Mouse (Mus musculus): ENCODE measurements around the gene Fggy. TPM values are rescaled to one million over a fixed set of nuclear protein-coding genes. Genes with fewer than 3 reads are reported as not detected.

The Fggy gene
- total RNA-seq, 2 experiments from 2014 or later = 9.0 to 15.5 TPM

DNA sequence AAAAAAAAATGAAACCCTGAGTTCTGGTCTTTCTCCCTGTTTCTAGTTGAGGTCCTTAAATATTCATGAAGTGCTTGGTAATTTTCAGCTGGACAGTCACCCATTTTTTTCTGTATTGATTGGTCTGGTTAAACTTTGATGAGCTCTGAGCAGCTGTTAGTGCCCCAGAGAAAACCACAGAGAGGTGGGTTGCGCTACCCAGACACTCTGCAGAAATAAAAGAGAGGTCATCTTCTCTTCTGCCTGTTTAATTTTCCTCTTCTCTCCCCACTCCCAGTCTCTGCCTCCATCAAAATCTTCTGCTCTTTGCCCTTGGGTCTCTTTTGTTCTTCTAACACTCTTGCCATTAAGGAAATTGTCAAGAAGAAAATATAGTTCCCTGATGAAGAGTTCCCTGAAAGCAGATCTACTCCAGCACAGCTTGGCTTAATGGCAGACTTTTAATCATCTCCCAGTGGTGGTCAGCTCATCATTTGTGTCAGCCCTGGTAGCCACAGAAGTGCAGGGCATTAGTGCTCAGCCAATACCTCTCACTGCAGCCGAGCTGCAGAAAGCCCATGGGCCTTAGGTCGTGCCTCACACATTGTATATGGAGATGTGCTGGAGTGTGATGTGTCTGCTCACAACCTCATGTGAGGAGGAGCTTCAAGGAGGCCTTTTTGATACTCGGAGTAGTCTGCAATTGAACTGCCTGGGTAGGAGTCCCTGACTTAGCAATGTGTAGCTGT lies 29.1 kb downstream of the Fggy start:
- ATAC-seq (replicated peaks; ENCODE audit: poor library complexity, severe bottlenecking) = no peak

DNA sequence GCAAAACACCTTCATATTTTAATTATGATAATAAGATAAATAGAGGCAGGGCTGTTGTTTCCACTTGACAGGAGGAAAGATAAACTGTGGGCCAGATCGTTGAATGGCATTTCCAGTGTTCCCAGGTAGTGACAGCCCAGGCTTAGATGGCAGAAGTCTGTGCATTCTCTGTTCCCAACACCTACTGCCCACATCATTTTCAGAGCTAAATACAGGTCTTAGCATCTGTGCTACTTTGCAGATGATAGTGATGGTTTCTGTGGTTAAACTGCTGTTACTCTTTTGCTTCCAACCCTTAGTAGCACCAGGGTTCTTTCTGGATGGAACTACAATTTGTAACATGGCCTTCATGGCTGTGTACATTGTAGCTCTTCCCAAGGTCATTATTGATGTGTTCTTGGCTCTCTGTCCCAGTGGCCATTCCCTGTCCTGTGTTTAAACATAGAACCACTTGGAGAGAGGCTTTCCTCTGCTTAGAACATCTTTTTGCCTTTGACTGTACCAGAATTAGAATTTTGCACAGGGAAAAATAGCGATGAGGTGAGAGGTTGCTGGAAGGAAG lies 31.5 kb downstream of the Fggy start:
- ATAC-seq (replicated peaks; ENCODE audit: poor library complexity, severe bottlenecking) = no peak

DNA sequence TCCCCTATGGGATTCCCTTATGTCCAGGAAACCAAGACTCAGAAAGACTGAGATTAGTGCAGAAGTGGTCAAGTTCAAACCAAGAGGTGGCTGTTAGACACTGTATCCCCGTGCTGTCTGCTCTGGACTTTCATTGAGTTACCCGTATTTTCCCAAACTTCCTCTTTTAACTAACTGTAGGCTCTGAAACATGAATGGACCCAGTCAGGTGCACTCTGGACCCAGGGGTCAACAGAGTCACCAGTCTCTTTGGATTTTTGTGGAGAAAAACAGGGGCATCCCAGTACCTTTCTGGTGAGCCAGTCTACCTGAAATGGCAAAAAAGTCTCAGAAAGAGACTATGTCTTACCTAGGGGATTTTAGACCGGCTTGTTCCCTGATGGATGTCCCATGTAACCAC lies 33.6 kb downstream of the Fggy start:
- ATAC-seq (replicated peaks; ENCODE audit: poor library complexity, severe bottlenecking) = peak; percentile 50

DNA sequence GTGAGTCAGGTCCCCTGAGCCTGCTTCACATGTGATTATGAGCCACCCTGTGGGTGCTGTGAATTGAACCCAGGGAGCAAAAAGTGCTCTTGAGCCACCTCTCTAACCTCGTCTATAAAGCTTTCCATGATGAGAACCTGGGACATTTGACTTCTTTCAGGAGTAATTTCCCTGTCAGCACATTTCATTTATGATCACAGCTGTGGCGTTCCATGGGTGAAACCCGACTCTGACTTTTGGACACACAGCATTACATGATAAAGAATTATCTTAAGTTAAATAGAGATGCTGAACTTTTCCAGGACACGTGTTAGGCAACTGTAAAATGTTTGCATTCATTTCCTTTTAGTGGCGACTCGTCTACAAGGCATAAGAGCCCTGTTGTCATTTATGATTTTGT lies 39.9 kb downstream of the Fggy start:
- ATAC-seq (replicated peaks; ENCODE audit: poor library complexity, severe bottlenecking) = no peak

DNA sequence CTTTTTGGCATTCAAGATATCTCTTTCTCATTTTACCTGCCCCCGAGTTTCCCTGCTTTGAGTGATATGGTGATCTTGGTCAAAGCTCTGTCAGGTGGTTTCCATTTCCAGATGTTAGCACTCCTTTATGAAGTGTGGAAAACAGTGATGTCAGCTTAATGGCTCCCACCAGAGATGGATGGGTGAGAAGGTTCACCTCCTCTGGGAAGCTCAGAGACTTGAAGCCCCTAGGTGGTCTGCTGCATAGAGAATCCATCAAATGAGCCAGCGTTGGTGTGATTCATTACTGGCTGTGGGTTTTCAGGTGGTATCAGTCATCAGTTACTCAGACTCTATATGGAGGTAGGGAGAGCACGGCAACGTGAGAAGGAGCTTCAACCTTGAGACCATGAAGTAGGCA lies 44.5 kb downstream of the Fggy start:
- no peak for ATAC-seq (replicated peaks; ENCODE audit: poor library complexity, severe bottlenecking)

DNA sequence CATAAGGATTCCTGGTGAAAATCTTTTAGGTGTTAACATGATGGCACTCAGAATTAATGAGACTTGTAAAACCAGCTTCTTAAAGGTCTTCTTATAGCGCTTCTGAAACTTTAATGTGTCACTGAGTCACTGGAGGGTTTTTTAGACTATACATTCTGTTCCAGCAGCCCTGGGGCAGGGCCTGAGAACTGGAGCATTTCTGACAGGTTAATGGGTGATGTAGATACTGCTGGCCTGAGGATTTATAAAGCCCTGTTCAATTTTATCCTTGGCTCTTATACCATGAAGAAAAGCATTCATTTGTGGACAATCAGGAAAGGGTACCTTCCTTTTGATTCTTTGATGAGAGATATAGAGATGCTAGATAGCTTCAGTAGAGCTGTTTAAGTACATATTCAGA lies 45.9 kb downstream of the Fggy start:
- ATAC-seq (replicated peaks; ENCODE audit: poor library complexity, severe bottlenecking) = no peak

DNA sequence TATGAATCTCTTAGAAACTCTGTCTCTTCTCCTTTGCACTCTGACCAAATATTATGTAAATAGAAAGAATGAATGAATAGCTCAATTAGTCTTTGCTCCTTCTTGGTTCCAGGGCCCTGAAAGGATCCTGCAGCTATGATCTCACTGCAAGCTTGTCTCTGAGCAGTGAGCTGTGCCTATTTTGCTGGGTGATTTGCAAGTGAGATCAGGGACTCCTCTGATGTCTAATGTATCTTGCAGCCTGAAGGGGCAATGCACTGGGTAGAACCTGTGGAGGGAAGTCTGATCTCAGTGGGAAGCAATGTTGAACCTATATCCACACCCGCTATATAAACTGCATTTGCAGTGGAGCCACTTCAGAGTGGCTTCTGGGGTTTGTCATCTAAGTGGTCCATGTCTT lies 53.4 kb downstream of the Fggy start:
- ATAC-seq (replicated peaks; ENCODE audit: poor library complexity, severe bottlenecking) = no peak

DNA sequence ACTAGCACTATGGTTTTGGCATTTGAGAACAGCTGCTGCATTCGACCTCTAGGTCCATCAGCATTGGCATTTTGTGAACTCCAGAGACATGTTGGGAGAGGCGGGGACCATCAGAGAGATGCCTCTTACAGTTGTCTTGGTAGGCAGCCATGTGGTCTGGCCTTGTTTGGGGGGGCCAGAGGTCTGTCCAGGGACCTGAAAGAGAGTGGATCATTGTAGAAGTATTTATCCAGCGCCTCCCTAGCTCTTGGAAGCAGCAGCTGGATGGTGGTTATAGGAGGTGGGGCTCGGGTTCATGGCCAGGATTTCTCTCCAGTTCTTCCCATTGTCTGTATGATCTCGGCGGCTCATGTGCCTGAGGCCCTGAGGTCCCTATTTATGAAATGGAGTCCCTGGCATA lies 54.1 kb downstream of the Fggy start:
- no peak for ATAC-seq (replicated peaks; ENCODE audit: poor library complexity, severe bottlenecking)

DNA sequence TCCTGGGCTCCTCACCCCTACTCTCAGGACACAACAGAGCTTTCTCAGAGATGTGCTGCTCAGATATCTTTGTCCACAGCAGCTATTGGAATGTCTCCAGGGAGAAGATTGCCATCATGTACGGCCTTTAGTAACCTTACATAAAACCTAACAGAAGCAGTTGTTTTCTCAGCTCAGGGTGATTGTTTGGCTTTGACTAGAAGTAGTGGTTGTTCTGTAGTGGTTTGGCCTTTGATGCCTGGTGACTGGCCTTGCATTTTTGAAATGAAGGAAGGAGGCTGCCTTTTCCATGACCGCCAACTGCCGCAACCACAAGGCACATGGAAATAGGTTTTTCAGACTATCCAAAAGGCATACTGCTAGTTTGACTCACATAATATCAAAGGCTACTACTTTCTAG lies 63.7 kb downstream of the Fggy start:
- no peak for ATAC-seq (replicated peaks; ENCODE audit: poor library complexity, severe bottlenecking)

DNA sequence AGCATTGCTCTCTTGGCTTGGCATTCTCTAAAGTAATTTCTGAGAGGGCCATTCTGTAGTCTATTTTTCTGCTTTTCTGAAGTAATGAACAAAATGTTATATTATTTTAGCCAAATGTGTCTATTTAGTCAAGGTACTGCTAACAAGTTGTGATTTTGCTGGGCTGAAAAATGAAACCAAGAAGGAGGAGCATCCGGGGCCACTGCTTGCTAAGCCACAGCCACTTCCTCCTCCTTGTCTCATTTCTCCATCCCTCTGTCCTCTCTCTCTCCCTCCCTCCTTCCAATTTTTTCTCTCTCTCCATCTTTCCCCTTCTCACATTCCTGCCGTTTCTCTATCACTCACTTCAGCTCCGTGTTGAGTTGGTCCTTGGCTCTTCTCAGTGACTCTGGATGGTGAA lies 67.4 kb downstream of the Fggy start:
- peak; percentile 52; the same call in 1 of the 2 replicates for ATAC-seq (replicated peaks; ENCODE audit: poor library complexity, severe bottlenecking)

DNA sequence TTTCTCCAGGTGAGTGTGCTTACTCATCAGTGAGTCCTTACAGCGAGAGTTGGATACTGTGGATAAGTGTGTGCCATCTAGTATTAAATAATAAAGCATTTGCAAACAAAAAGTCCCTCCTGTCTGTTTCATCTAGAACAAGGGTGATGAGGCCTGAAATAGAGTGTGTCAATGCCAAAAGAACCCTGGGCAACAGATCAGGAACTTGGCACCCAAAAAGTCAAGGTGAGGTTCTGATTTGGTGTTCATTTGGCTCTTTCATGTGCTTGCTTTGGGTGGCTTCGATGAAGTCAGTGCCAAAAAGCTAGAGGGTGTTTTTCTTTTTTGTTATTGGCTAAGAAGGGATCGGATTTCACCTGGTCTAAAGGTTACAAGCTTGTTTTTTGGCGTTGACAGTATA lies 68.3 kb downstream of the Fggy start:
- no peak for ATAC-seq (replicated peaks; ENCODE audit: poor library complexity, severe bottlenecking)

DNA sequence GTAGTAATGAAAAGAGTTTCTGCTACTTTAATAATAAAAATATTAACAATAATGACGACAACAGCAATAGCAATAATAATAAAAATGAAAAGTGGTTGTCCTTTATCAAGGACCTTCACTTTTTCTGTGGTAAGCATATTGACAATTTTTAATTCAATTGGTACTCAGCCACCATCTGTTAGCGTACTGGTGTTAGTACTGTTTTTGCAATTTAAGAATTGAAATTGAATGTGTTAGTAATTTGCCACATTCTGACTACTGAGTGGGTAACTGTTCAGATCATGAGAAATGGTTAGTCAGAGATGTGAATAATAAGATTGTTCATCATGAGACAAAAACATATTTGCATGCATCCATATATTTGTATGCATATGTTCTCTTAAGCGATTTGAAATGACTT lies 68.9 kb downstream of the Fggy start:
- ATAC-seq (replicated peaks; ENCODE audit: poor library complexity, severe bottlenecking) = no peak

DNA sequence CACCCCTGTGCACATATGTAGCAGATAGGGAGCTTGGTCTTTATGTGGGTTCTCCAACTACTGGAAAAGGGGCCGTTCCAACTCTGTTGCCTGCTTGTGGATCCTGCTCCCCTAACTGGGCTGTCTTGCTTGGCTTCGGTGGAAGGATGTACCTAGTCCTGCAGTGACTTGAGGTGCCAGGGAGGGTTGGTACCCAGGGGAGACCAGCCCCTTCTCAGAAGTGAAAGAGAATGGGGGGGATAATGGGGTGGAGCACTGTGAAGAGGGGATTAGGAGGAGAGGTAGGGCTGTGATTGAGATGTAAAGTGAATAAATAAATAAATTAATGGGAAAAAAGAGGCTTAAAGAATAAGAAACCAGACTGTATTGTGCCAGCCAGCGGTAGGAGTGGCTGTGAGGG lies 77.6 kb downstream of the Fggy start:
- no peak for ATAC-seq (replicated peaks; ENCODE audit: poor library complexity, severe bottlenecking)

DNA sequence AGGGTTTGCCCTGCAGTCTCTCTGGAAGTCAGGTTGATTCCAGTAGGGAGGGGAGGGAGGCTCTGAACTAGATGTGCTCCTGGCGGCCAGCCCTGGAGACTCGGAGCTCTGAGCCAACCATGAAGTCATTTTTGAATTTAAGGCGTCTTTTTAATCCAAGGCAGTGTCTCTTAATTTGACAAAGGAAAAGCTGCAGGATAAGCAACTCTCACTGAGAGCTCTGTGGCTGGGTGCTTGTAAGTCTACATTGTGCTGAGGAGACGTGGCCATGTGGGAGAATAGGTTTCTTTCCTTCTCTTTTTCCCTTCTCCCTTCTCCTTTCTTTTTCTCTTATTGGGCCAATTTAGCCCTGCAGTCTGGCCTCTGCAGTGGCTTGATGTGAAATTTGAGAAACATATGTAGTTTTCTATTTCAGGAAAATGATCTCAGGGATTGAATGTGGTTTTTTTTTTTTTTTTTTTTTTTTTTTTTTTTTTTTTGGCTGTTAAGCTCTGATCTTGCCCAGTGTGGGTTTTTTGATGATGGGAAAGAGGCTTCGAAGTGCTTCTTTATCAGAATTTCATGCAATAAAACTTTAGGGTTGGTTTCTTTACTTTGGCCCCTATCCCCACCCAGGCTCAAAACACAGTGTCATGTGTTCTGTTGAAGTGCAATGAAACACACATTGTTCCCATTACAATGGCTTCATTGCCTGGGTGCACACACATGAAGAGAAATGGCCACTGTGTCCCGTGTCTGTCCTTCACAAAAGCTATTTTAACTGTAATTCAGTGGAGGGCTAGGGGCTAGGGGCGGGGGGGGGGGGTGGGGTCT lies 79.8 kb downstream of the Fggy start:
- no peak for ATAC-seq (replicated peaks; ENCODE audit: poor library complexity, severe bottlenecking)

DNA sequence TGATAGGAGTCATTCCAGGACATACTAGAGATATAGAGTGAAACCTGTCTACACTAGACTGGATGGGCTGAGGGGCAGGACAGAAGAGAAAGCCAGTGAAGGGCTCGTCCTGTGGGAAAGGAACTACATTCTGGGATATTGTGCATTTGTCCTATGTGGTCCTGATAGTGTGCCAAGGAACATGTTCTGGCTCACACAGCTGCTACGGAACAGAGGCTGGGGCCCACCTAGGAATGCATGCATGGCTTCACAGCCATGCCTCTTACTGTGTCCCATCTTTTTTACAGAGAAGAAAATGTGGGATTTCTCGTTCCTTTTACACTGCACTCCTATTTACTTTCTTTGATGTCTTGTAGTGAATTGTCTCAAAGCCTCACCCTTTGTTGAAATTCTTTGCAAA lies 80.8 kb downstream of the Fggy start:
- no peak for ATAC-seq (replicated peaks; ENCODE audit: poor library complexity, severe bottlenecking)

DNA sequence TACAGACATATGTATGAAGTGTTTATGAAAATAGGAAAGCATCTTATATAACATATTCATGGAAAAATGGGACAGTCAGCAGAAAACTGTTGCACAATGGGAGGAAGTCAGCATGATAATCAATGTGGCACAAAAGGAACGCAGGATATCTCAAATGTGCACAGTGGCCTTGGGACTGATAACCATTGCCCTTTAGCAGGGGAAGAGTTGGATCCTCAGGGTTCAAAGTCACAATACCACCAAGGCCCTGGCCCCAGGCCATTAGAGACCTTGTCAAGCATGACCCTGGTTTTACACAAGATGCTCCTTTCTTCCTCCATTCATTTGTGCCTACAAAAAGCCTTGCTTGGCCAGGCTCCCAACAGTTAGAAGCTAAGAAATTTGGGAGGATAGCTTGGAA lies 83.5 kb downstream of the Fggy start:
- no peak for ATAC-seq (replicated peaks; ENCODE audit: poor library complexity, severe bottlenecking)

DNA sequence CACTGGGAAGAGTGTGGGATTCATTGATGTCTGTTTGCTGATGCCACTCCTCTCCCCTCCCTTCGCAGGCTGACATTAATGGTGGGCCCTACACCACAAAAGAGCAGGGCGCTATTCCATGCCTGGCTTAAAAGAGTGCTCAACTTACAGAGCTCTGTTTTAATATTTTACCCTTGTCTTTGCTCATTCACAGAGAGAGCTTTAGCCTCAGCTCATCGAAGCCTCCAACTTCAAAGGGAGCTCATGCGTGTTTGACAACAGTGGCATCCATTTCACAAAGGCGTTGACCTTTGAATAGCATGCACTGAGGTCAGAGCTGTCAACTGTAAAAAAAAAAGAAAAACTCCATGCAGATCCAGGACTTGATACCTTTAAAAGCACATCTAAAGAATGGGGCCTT lies 86.7 kb downstream of the Fggy start:
- ATAC-seq (replicated peaks; ENCODE audit: poor library complexity, severe bottlenecking) = no peak

DNA sequence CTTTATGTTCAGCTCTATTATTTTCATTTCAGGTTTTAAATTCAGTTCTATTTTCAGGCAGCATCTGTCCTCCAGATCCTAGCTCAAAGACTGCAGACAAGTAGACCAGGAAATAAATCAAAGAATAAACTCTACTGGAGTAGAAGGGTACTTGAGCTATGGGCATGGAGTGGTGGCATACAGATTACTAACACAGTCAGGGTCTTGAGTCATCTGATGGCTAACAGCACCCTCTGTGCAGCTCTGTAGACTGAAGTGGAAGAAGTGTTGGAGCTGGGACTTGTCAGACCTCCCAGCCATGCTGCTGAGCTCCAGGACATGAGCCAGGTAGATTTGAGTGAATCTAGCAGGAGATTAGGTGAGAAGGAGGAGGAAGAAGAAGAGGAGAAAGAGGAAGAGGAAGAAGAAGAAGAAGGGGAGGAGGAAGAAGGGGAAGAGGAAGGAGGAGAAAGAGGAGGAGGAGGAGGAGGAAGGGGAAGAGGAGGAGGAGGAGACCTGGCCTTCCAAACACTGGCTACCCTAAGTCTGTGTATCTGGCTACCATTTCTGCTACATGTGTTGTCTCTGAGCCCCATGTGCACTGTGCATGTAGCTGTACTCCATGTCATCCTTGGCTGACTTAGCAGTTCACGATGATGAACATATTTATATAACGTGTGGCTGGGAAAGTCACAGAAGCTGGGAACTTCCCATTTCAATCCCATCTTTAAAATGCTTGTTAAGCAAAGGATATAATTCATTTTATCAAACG lies 91.7 kb downstream of the Fggy start:
- ATAC-seq (replicated peaks; ENCODE audit: poor library complexity, severe bottlenecking) = no peak

DNA sequence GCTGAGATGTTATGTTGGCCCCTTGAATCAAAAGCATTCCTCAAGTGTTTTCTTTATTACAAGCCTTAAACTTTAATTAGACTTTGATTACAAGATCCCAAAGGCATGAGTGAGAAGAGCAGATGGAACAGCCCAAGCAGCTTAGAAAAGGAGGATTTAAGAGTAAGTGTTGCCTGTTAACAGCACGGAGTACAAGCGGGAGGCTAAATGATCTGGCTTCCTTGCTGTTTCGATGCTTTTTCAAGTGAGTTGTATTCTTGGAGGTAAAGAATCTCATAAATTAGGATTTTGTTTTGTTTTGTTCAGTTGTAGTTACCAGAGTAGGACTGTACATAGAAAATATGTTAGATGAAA lies 92.2 kb downstream of the Fggy start:
- no peak for ATAC-seq (replicated peaks; ENCODE audit: poor library complexity, severe bottlenecking)

DNA sequence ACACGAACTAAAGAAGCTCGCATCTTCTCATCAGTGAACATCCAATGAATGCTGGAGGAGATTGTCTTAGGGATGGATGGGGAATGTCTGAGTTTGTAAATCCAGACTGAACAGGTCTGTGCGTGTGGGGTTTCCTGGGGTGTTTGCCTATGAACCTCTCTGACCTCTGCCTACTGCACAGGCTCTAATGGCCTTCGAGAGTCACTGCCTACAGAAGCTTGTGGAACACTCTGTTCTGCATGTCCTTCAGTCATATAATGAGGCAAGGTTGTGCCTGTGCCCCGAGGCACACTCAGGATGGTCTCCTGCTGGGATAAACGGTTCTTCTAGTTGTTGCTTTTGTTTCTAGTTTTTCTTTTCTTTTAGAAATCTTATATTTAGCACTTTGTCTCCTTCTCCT lies 92.7 kb downstream of the Fggy start:
- ATAC-seq (replicated peaks; ENCODE audit: poor library complexity, severe bottlenecking) = no peak

DNA sequence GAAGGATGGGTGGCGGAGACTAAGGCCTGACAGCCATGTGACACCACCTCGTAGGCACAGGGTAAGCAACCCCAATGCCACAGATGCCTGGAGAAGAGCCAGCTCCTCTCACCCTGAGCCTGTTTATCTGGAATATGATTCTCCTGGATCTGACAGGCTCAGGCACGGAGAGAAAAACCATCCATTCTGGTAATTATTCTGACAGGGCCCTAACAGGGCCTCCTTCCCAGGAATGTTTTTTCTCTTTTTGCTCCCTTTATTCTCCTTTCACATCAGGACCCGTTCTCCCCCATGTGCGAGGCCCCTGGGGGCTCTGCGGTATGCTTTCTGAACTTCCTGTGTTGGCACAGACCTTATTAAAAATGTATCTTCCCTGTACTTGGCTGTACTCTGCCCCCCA lies 94.7 kb downstream of the Fggy start:
- ATAC-seq (replicated peaks; ENCODE audit: poor library complexity, severe bottlenecking) = no peak

All from granulocyte monocyte progenitor cell, adult 5-6 weeks (primary cell).